ENCODE assay signal across 16 mouse cellular contexts in genomic region chr4:63860688-63861540, GRCm38 (mm10). TPM values are rescaled to one million over a fixed set of nuclear protein-coding genes. Genes with fewer than 3 reads are reported as not detected.
DNase-seq lines count a peak whose midpoint lies in the region; ATAC-seq and TF ChIP-seq lines count a peak whose summit lies in the region.
"Had no signal": no experiment of that assay in that cellular context is flagged by ENCODE, and none has a peak within 500 bp of the region (broad histone marks: within the 10 kb centered on the region; RNA-seq: fewer than 3 reads in every experiment).

Gene Tnfsf8, minus strand, starts transcription at chr4:63861347.

- H3K27ac ChIP-seq in hindbrain, embryonic 16.5 days (ENCODE audit: low read depth, low read length): no peak within 1 kb of the TSS
- H3K27ac ChIP-seq in heart, embryonic 12.5 days (ENCODE audit: poor library complexity, severe bottlenecking): no peak within 1 kb of the TSS
- H3K27ac ChIP-seq: embryonic facial prominence, embryonic 10.5 days; forebrain, embryonic 10.5 days; heart, embryonic 13.5 days; liver, embryonic 14.5 days; neural tube, embryonic 15.5 days had no signal

- peak; percentile 50; the same call in 1 of the 2 replicates for ATAC-seq in monocyte, adult 5-6 weeks (replicated peaks; ENCODE audit: insufficient number of reproducible peaks, low FRiP score, low TSS enrichment, poor library complexity, severe bottlenecking)
- ATAC-seq in hindbrain, embryonic 16.5 days: no peak
- no peak for ATAC-seq in heart, embryonic 12.5 days (ENCODE audit: insufficient number of reproducible peaks, low FRiP score)

- H3K36me3 ChIP-seq in hindbrain, embryonic 16.5 days (ENCODE audit: control insufficient read depth, insufficient read depth, low read length): no peaks in the 10 kb centered on the region
- H3K36me3 ChIP-seq in heart, embryonic 12.5 days: no peaks in the 10 kb centered on the region
- H3K36me3 ChIP-seq: embryonic facial prominence, embryonic 10.5 days; forebrain, embryonic 10.5 days; heart, embryonic 13.5 days; neural tube, embryonic 15.5 days had no signal

- no peak within 1 kb of the TSS for H3K4me2 ChIP-seq in hindbrain, embryonic 16.5 days (ENCODE audit: low read length)
- H3K4me2 ChIP-seq in heart, embryonic 12.5 days: no peak within 1 kb of the TSS
- H3K4me2 ChIP-seq: heart, embryonic 13.5 days; neural tube, embryonic 15.5 days had no signal

- H3K27me3 ChIP-seq in hindbrain, embryonic 16.5 days (replicated peaks; ENCODE audit: control insufficient read depth, insufficient read depth, low read length): no peaks in the 10 kb centered on the region
- H3K27me3 ChIP-seq in heart, embryonic 12.5 days (replicated peaks): peaks cover 13% of the 10 kb centered on the region
- H3K27me3 ChIP-seq: neural tube, embryonic 15.5 days had no signal

- H3K9ac ChIP-seq in hindbrain, embryonic 16.5 days (ENCODE audit: low read depth, low read length): no peak within 1 kb of the TSS
- no peak within 1 kb of the TSS for H3K9ac ChIP-seq in heart, embryonic 12.5 days
- H3K9ac ChIP-seq: heart, embryonic 13.5 days; liver, embryonic 14.5 days; neural tube, embryonic 15.5 days had no signal

- TF ChIP-seq CTCF in lung, adult 2 months (IDR thresholded peaks at IDR 0.05; ENCODE audit: insufficient read depth, low read length): no peak

- no peak for TF ChIP-seq POLR2A in lung, adult 2 months (IDR thresholded peaks at IDR 0.05; ENCODE audit: borderline replicate concordance, extremely low read depth, low read depth, low read length)

- no peak for DNase-seq in lung, adult 2 months
- DNase-seq in lung, adult 18-20 months: no peak
- DNase-seq in T-cell, adult 2 months (ENCODE audit: low spot score): peak; percentile 55
- DNase-seq in thymus, postnatal 14 days: peak; percentile 79
- no peak for DNase-seq in cerebellum, postnatal 10 days
- DNase-seq: cerebellum, adult 9-10 months; midbrain, embryonic 14.5 days had no signal

- no peaks in the 10 kb centered on the region for H3K9me3 ChIP-seq in hindbrain, embryonic 16.5 days (ENCODE audit: control insufficient read depth, low read length)
- H3K9me3 ChIP-seq in heart, embryonic 12.5 days (replicated peaks): no peaks in the 10 kb centered on the region
- H3K9me3 ChIP-seq: embryonic facial prominence, embryonic 10.5 days; forebrain, embryonic 10.5 days; heart, embryonic 13.5 days; neural tube, embryonic 15.5 days had no signal

- H3K4me3 ChIP-seq in lung, adult 2 months (replicated peaks; ENCODE audit: extremely low read depth, low read depth, low read length): peak within 1 kb of the TSS; percentile 13
- H3K4me3 ChIP-seq in hindbrain, embryonic 16.5 days (ENCODE audit: low read length): no peak within 1 kb of the TSS
- no peak within 1 kb of the TSS for H3K4me3 ChIP-seq in heart, embryonic 12.5 days
- H3K4me3 ChIP-seq: embryonic facial prominence, embryonic 10.5 days; forebrain, embryonic 10.5 days; heart, embryonic 13.5 days; neural tube, embryonic 15.5 days had no signal

- WGBS in lung, adult 2 months: 71% methylated on average over 19 of the region's 19 CpGs
- 84% methylated on average over 19 of the region's 19 CpGs for WGBS in hindbrain, embryonic 16.5 days
- 73% methylated on average over 19 of the region's 19 CpGs for WGBS in heart, embryonic 12.5 days

- H3K4me1 ChIP-seq in lung, adult 2 months (ENCODE audit: control insufficient read depth, insufficient read depth, low read length): peaks cover 5% of the 10 kb centered on the region; the same call in 1 of the 2 replicates
- no peaks in the 10 kb centered on the region for H3K4me1 ChIP-seq in hindbrain, embryonic 16.5 days (ENCODE audit: control insufficient read depth, insufficient read depth, low read depth, low read length)
- no peaks in the 10 kb centered on the region for H3K4me1 ChIP-seq in heart, embryonic 12.5 days (replicated peaks)
- H3K4me1 ChIP-seq: forebrain, embryonic 10.5 days had no signal

RNA-seq across cellular contexts. Expression of gene Tnfsf8, which starts in this region (rescaled TPM):
- polyA plus RNA-seq in lung, adult 2 months (2012; rRNA removed): 0.11 and 0.18 TPM in 2 replicates
- 0.32 to 2.0 TPM (median 0.57 TPM) in 3 replicates for total RNA-seq in monocyte, adult 5-6 weeks (2017)
- 0.10 TPM in 1 of 2 replicates, not detected in the other for polyA plus RNA-seq in hindbrain, embryonic 16.5 days (2015; fragmentation: Nextera tagmentation; extraction: Ambion mirVana)
- polyA plus RNA-seq in heart, embryonic 12.5 days (2016; fragmentation: Nextera tagmentation; extraction: Ambion mirVana): not detected in 2 replicates
- total RNA-seq: gastrocnemius, adult 8-10 months had no signal
- polyA plus RNA-seq: embryonic facial prominence, embryonic 10.5 days; forebrain, embryonic 10.5 days; heart, embryonic 13.5 days; neural tube, embryonic 15.5 days had no signal

Comparison
In these comparisons a context has a peak if more than half of its experiments do, and no peak if none do; other contexts are left out.
1. DNase-seq: peak in T-cell, adult 2 months (single experiment) and thymus, postnatal 14 days (single experiment); none in lung, adult 2 months (single experiment), lung, adult 18-20 months (0 of 2) and cerebellum, postnatal 10 days (0 of 2).